Mouse (Mus musculus) C3H10T1/2 (cell line): ENCODE measurements around the gene A1cf. TPM values are rescaled to one million over a fixed set of nuclear protein-coding genes. Genes with fewer than 3 reads are reported as not detected.

Source experiments
- polyA plus RNA-seq, 2 experiments: library from polyadenylated mRNA; unstranded; fragments of >200 nt; fragmentation: generic; extraction: Trizol; gene quantifications; one replicate each; pipeline ENCODE4 v1.2.1; 2012; ENCODE audit warnings: missing spikeins in 2 of 2

Gene A1cf
- not detected for polyA plus RNA-seq

GRCm38 (mm10) chr19:31868521-31868920, at the start of gene A1cf:
TSS of gene A1cf (plus strand) at chr19:31868764.

Other genes with a start within 250 kb of the A1cf start
- gene Prkg1, start 103.7 kb upstream of the A1cf start, polyA plus RNA-seq = not detected
- 1 to 10 TPM in 1 of 2 experiments, under 1 TPM in 1; 0.08 to 1.8 TPM for gene Asah2, start 239.4 kb downstream of the A1cf start, polyA plus RNA-seq